Mouse (Mus musculus) neural tube, embryonic 12.5 days (tissue): Measurements from ENCODE around the gene Tbc1d23. TPM values are rescaled to one million over a fixed set of nuclear protein-coding genes. Genes with fewer than 3 reads are reported as not detected.
A peak's percentile ranks its signal among the peaks of the same experiment; 100 is the strongest.
"Not testable (repeated sequence)": the region's sequence is repeated elsewhere in the genome, so short reads cannot be mapped to it uniquely, and the experiment has no call there.

Experiments used
- ATAC-seq: fragments of 200-750 bp; cut with Nextera tagmentation; 2 replicates; pipeline ENCODE4 v1.8.0; 2017; ENCODE audit warnings: low read depth, mild to moderate bottlenecking, moderate TSS enrichment, moderate library complexity; ENCODE audit not compliant: low FRiP score
- H3K27ac ChIP-seq: fragments of 300-500 bp; sonication (generic); 2 replicates; pipeline ENCODE4 v1.5.1; 2016
- H3K27me3 ChIP-seq: fragments of 300-500 bp; sonication (generic); replicated peaks from 2 replicates; pipeline ENCODE4 v1.6.1; 2016; ENCODE audit warnings: mild to moderate bottlenecking
- H3K36me3 ChIP-seq: fragments of 300-500 bp; sonication (generic); 2 replicates; pipeline ENCODE4 v1.6.1; 2016; ENCODE audit warnings: mild to moderate bottlenecking
- H3K4me1 ChIP-seq: fragments of 300-500 bp; sonication (generic); 2 replicates; pipeline ENCODE4 v1.6.1; 2016
- H3K4me2 ChIP-seq: fragments of 300-500 bp; sonication (generic); replicated peaks from 2 replicates; pipeline ENCODE4 v1.6.1; 2016; ENCODE audit warnings: mild to moderate bottlenecking
- H3K4me3 ChIP-seq: fragments of 300-500 bp; sonication (generic); 2 replicates; pipeline ENCODE4 v1.5.1; 2016
- H3K9ac ChIP-seq: fragments of 300-500 bp; sonication (generic); 2 replicates; pipeline ENCODE4 v1.6.1; 2016; ENCODE audit warnings: mild to moderate bottlenecking
- H3K9me3 ChIP-seq: fragments of 300-500 bp; sonication (generic); 2 replicates; pipeline ENCODE4 v1.6.1; 2016; ENCODE audit warnings: mild to moderate bottlenecking
- WGBS: fragments of 180-500 bp; shearing (Covaris S2); methylation state at CpG from one replicate; pipeline ENCODE4 v1.1.7; 2016; 5-methylcytosine and 5-hydroxymethylcytosine counted together
- polyA plus RNA-seq: library from polyadenylated mRNA; unstranded; fragments of >200 nt; fragmentation: Nextera tagmentation; extraction: Ambion mirVana; gene quantifications from 2 replicates; pipeline ENCODE4 v1.2.1, GENCODE M21; 2016

The Tbc1d23 gene
- polyA plus RNA-seq, 1 experiment from 2014 or later: 25.2 TPM

DNA sequence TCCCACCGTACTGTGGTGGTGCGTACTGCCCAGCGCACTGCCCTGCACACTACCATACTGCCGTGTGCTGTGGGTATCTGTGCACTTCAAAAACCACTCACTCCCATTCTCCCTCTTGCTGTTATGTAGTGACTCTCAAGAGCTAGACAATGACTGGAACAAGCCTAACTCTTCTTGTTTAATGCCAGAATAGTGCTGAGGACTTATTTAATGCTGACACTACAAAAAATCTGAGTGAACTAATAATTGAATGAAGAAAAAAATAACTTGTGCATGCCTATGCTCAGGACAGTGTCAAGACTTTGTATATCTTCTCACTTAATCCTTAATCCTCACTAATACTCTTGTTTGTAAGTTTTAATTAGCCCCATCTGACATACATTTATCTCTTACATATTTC, 16.2 kb upstream of the Tbc1d23 start:
- no peak for ATAC-seq
- H3K27me3 ChIP-seq: no peaks in the 10 kb centered on the region
- H3K4me1 ChIP-seq: no peaks in the 10 kb centered on the region
- no peaks in the 10 kb centered on the region for H3K36me3 ChIP-seq
- 88% methylated on average over 4 of the region's 4 CpGs for WGBS
- no peak overlapping the region for H3K9ac ChIP-seq
- H3K4me3 ChIP-seq: no peak overlapping the region
- H3K4me2 ChIP-seq: no peak overlapping the region
- H3K9me3 ChIP-seq: no peaks in the 10 kb centered on the region
- no peak overlapping the region for H3K27ac ChIP-seq

DNA sequence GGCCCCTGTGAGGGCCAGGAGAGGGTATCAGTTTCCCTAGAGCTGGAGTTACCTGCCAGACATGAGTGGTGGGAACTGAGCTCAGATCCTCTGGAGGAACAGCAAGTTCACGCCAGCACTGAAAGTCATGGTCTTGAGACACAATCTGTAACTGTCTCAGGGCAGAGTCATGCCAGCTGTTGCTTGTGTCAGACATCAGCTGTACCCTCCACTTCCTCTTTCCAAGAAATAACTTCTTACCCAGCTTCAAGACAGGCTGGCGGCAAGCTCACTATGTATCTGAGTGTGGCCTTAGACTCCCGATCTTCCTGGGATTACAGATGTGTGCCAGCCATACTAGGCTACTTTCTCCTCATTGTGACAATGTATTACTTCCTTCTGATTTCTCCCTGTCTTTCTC, 15.3 kb upstream of the Tbc1d23 start:
- Histone ChIP-seq H3K9me3 (no peaks in the 10 kb centered on the region), H3K4me2 (no peak overlapping the region), H3K4me1 (no peaks in the 10 kb centered on the region), H3K36me3 (no peaks in the 10 kb centered on the region), H3K9ac (no peak overlapping the region), H3K4me3 (no peak overlapping the region), H3K27me3 (no peaks in the 10 kb centered on the region), H3K27ac (no peak overlapping the region)
- ATAC-seq: no peak
- 87% methylated on average over 3 of the region's 3 CpGs for WGBS

DNA sequence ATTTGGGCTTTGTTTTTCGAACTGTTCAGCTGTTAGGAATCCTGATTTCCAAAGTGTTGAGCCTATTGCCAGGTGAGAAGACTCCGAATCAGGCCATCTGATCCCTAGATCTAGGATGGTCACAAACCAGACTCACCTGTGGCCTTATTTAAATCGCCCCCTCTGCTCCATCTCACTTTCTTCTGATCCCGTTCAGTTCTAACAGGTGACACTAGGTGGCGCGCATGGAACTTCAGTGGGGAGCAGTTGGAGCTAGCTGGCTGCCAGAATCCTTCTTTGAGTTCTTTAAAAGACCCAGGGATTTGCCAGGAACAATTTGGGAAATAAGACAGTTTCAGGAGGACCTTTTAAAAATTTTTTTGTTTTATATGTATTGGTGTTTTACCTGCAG, 12.5 kb upstream of the Tbc1d23 start:
- peak; percentile 75; the same call in 1 of the 2 replicates for ATAC-seq
- WGBS: 14% methylated on average over 6 of the region's 6 CpGs

DNA sequence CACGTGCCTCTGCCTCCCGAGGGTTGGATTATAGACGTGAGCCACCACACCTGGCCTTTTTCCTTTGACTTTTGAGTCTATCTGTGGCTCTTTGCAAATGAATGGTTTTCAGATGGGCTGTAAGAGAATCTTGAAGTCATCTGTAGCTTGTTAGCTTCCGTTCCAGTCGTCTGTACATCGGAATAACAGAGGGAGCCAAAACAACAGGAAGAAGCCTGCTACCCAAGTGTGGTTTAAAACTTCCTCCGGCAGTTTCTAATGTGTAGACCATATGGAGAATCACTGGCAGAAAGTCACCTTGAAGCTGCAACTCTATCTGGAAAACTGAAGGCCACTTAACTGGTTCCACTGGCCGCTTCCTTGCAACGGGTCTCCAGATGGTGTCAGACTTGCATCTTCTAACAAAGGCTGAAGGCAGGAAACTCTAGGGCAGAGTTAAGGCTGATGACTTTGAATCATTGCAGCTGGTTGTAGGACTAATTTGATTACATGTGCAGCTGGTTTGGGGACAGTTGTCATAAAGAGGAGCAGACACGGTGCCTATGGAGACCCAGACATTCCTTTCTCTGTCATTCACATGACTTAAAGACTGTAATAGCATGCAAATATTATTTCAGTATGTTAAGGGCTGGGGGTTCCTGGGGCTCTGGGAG, 12.0 kb upstream of the Tbc1d23 start:
- H3K27ac ChIP-seq: no peak overlapping the region
- no peaks in the 10 kb centered on the region for H3K27me3 ChIP-seq
- WGBS: 53% methylated on average over 10 of the region's 10 CpGs
- no peaks in the 10 kb centered on the region for H3K9me3 ChIP-seq
- H3K4me2 ChIP-seq: no peak overlapping the region
- no peaks in the 10 kb centered on the region for H3K36me3 ChIP-seq
- H3K9ac ChIP-seq: no peak overlapping the region
- 0 out of 2 replicates have a peak, but pooled peaks have one; percentile 13 for ATAC-seq
- H3K4me1 ChIP-seq: no peaks in the 10 kb centered on the region
- H3K4me3 ChIP-seq: no peak overlapping the region

More for the DNA sequence above, 12.5 kb upstream of the Tbc1d23 start:
- Histone ChIP-seq H3K9ac (no peak overlapping the region), H3K9me3 (no peaks in the 10 kb centered on the region), H3K27ac (no peak overlapping the region), H3K4me2 (no peak overlapping the region), H3K4me3 (no peak overlapping the region), H3K27me3 (no peaks in the 10 kb centered on the region), H3K36me3 (no peaks in the 10 kb centered on the region), H3K4me1 (no peaks in the 10 kb centered on the region)

DNA sequence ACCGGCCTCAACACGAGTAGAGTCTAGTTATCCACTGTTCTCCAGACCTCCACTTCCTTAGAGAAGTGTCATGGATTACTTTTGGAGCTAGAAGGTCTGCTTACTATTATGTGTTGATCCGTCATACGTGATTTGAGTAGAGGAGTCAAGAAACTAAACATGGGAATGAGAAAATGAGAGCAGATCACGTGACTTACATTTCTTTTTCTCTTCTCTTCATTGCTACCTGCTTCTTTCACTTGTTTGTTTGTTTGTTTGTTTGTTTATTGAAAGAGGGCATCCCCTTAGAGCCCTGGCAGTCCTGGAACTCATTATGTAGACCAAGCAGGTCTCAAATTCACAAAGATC, 11.5 kb upstream of the Tbc1d23 start:
- Histone ChIP-seq H3K27me3 (no peaks in the 10 kb centered on the region), H3K4me3 (no peak overlapping the region), H3K27ac (no peak overlapping the region), H3K4me2 (no peak overlapping the region), H3K9ac (no peak overlapping the region), H3K36me3 (no peaks in the 10 kb centered on the region), H3K9me3 (no peaks in the 10 kb centered on the region), H3K4me1 (no peaks in the 10 kb centered on the region)
- no peak for ATAC-seq
- 86% methylated on average over 5 of the region's 5 CpGs for WGBS

DNA sequence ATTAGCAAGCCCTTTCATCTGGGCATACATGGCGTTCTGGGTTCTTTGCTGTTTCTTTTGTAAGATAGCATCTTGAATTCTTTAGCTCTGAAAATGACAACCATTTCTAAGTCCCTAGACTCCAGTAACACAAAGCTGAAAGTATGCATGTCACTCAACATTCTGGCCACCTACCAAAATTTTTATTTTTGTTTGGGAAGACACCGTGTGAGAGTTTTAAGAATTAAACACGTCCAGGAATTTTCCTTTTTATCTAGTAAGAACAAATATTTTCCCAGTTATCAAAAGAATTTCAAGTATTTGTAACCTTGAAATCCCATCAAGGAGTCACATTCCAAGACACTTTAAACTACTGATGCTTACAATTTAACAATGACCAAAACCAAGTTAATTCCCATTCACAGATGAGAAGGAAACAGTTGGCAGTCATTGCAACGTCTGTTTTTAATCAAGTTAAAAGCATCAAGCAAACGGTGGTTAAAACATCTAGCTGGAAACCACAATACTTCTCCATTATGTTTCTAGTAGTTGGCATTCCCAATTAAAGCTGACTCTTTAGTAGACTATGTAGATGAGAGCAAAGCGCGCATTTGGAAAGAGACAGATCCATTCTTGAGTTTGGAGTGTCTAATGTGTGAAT, 4.7 kb upstream of the Tbc1d23 start:
- Histone ChIP-seq H3K4me3 (no peak overlapping the region), H3K4me2 (no peak overlapping the region), H3K4me1 (no peaks in the 10 kb centered on the region), H3K27me3 (no peaks in the 10 kb centered on the region), H3K9ac (no peak overlapping the region), H3K9me3 (no peaks in the 10 kb centered on the region), H3K27ac (no peak overlapping the region), H3K36me3 (no peaks in the 10 kb centered on the region)
- ATAC-seq: no peak
- 77% methylated on average over 7 of the region's 7 CpGs for WGBS

DNA sequence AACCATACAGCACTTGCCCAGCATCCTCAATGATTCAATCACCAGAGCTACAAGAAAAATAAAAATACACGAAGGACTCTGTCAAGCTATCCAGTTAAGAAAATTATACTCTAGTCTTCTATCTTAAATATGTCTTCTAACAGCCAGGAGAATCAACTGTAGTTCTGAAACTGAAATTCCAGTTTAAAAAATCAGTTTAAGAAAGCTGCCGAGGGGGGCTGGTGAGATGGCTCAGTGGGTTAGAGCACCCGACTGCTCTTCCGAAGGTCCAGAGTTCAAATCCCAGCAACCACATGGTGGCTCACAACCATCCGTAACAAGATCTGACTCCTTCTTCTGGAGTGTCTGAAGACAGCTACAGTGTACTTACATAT, 620 bp upstream of the Tbc1d23 start:
- not testable (repeated sequence) for H3K27me3 ChIP-seq, H3K9ac ChIP-seq, H3K36me3 ChIP-seq, H3K4me3 ChIP-seq, H3K27ac ChIP-seq, H3K9me3 ChIP-seq, H3K4me1 ChIP-seq, ATAC-seq
- WGBS: 79% methylated on average over 5 of the region's 5 CpGs
- H3K4me2 ChIP-seq: peak overlapping the region; percentile 72

DNA sequence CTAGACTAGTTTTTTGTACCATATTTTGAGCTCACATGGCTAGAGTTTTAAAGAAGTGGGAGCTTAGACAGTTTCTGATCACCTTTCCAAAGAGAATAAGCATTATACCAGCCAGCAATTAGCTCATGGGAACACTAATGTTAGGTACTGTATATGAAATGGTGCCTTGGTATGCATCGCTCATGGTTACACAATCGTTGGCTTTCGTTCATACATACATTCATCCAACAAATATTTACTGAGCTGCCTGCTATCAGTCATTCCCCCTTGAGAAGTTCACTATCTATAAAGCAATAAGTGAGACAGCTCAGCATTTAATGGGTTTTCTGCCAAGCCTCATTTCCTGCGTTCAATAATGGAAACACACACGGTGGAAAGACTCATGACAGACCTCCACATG, 4.9 kb downstream of the Tbc1d23 start:
- Histone ChIP-seq H3K4me1 (peaks cover 4% of the 10 kb centered on the region), H3K27ac (no peak overlapping the region), H3K36me3 (no peaks in the 10 kb centered on the region), H3K9me3 (no peaks in the 10 kb centered on the region), H3K4me3 (no peak overlapping the region), H3K4me2 (no peak overlapping the region), H3K9ac (no peak overlapping the region), H3K27me3 (no peaks in the 10 kb centered on the region)
- 88% methylated on average over 5 of the region's 5 CpGs for WGBS
- no peak for ATAC-seq

DNA sequence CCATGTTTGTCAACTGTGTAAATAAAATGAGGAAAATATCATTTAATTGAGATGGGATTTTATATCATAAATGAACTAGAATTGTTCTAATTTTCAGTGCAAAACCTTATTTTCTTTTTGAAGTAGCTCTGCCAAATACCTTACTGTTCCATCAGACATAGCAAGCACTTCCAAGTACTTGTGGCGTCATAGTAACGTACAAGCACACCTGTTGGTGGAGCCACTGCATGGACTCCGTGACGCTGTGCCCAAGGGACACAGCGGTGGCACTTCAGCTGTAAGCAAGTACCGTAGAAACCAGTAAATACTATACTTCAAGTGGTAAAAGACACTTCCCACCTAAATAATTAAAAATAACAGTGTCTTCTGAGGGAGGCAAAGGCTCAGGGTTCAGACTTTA, 10.9 kb downstream of the Tbc1d23 start:
- no peaks in the 10 kb centered on the region for H3K9me3 ChIP-seq
- 97% methylated on average over 6 of the region's 6 CpGs for WGBS
- no peak overlapping the region for H3K9ac ChIP-seq
- H3K27ac ChIP-seq: no peak overlapping the region
- no peak overlapping the region for H3K4me2 ChIP-seq
- H3K4me3 ChIP-seq: no peak overlapping the region
- H3K4me1 ChIP-seq: no peaks in the 10 kb centered on the region
- H3K27me3 ChIP-seq: no peaks in the 10 kb centered on the region
- no peaks in the 10 kb centered on the region; the same call in 1 of the 2 replicates for H3K36me3 ChIP-seq
- no peak for ATAC-seq

DNA sequence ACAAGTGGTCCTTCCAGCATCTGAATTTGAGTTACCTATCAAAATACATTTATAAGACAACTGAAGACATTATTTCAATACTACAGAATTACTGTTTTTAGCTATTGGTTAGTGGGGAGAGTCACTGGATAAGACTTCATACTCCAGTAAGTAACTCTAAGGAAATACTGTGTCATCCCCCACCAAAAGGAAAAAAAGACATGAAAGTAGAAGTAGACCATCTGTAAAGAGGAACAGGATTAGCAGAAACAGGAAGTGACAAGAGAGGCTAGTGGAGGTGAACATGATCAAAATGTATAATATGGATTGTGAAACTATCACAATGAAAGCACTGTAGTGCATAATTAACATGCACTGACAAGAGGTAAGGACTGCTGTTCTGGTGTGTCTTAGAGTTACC, 15.3 kb downstream of the Tbc1d23 start:
- Histone ChIP-seq H3K27ac (no peak overlapping the region), H3K36me3 (peaks cover 12% of the 10 kb centered on the region), H3K4me2 (no peak overlapping the region), H3K4me3 (no peak overlapping the region), H3K9ac (no peak overlapping the region), H3K4me1 (no peaks in the 10 kb centered on the region), H3K27me3 (no peaks in the 10 kb centered on the region), H3K9me3 (no peaks in the 10 kb centered on the region)
- ATAC-seq: no peak

DNA sequence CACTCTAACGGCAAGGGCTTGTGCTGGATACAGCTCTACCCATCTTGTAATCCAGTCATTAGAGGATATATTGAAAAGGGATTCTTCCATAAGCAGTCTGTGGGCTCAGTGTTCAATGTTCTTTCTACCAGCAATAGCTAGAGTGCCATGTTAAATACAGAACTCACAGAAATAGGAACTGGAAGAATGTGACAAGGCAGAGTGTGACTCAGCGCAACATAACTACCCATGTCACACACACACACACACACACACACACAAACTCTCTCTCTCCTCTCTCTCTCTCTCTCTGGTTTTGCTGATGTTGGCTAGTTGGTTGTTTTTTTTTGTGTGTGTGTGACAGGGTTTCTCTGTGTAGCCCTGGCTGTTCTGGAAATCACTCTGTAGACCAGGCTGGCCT, 20.3 kb downstream of the Tbc1d23 start:
- no peak overlapping the region for H3K4me3 ChIP-seq
- H3K4me1 ChIP-seq: no peaks in the 10 kb centered on the region
- no peak overlapping the region for H3K27ac ChIP-seq
- no peak overlapping the region for H3K9ac ChIP-seq
- H3K4me2 ChIP-seq: no peak overlapping the region
- no peaks in the 10 kb centered on the region for H3K9me3 ChIP-seq
- 88% methylated on average over 2 of the region's 2 CpGs for whole genome bisulfite sequencing
- no peaks in the 10 kb centered on the region for H3K27me3 ChIP-seq
- peaks cover 19% of the 10 kb centered on the region for H3K36me3 ChIP-seq
- ATAC-seq: no peak

DNA sequence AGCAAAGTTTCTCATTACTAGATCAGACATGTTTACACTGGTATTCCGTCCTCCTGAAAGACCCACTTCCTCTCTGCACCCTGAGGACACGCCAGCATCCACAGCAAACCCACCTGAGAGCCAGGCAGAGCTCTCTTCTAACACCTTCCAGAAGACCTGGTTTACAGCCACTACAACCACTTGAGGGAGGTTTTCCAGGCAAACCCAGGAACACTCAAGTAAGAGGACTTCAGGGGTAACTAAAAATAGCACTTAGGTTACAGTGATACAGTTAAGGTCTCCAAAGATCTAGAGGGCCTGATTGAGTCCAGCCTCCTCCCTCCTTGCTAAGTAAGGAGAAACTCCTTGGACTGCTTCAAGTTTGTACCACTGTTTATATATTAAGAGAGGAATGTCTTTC, 23.0 kb downstream of the Tbc1d23 start:
- H3K4me1 ChIP-seq: no peaks in the 10 kb centered on the region
- no peak overlapping the region for H3K9ac ChIP-seq
- peaks cover 19% of the 10 kb centered on the region for H3K36me3 ChIP-seq
- no peak overlapping the region for H3K4me2 ChIP-seq
- H3K27me3 ChIP-seq: no peaks in the 10 kb centered on the region
- no peak overlapping the region for H3K27ac ChIP-seq
- ATAC-seq: no peak
- no peak overlapping the region for H3K4me3 ChIP-seq
- H3K9me3 ChIP-seq: no peaks in the 10 kb centered on the region
- 77% methylated on average over 2 of the region's 2 CpGs for WGBS

DNA sequence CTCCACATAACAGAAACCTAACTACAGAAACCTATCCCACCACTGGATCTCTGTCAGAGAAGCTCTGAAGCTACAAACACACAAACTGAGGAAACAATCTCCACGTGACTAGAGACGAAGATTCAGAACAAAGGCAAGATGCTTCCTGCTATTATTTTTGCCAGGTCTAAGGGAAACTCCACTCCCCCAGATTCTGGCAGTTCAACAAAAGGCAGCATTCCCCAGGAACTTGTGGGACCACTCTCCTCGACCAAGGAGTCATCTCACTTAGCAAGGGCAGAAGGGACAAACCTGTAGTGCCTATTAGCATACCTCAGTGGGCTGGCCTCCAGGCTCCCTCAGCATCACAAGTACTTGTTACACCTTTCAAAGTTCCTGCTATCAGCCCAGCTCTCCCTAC, 34.0 kb downstream of the Tbc1d23 start:
- no peak for ATAC-seq
- H3K4me3 ChIP-seq: no peak overlapping the region
- no peak overlapping the region for H3K4me2 ChIP-seq
- H3K9ac ChIP-seq: no peak overlapping the region
- peaks cover 9% of the 10 kb centered on the region for H3K36me3 ChIP-seq
- no peaks in the 10 kb centered on the region for H3K27me3 ChIP-seq
- 66% methylated on average over 3 of the region's 3 CpGs for WGBS
- no peaks in the 10 kb centered on the region for H3K9me3 ChIP-seq
- H3K4me1 ChIP-seq: no peaks in the 10 kb centered on the region
- H3K27ac ChIP-seq: no peak overlapping the region
